Mouse (Mus musculus) forebrain, embryonic 11.5 days (tissue): ENCODE results near the gene Gm20388. TPM values are rescaled to one million over a fixed set of nuclear protein-coding genes. Genes with fewer than 3 reads are reported as not detected.
A peak's percentile ranks its signal among the peaks of the same experiment; 100 is the strongest.

Experiments
- ATAC-seq: fragments of 200-750 bp; cut with Nextera tagmentation; replicated peaks from 2 replicates; pipeline ENCODE4 v1.8.0; 2017; ENCODE audit warnings: moderate TSS enrichment; ENCODE audit not compliant: low FRiP score
- DNase-seq: peaks from one replicate; pipeline ENCODE4 v3.0.0-alpha.2; 2017; ENCODE audit warnings: low spot score
- H3K27ac ChIP-seq: fragments of 300-500 bp; sonication (generic); 2 replicates; pipeline ENCODE4 v1.5.1; 2014; ENCODE audit warnings: low read depth, low read length
- H3K27me3 ChIP-seq: fragments of 300-500 bp; sonication (generic); 2 replicates; pipeline ENCODE4 v1.6.1; 2014; ENCODE audit warnings: mild to moderate bottlenecking, low read length, mixed read lengths; ENCODE audit not compliant: control insufficient read depth, insufficient read depth
- H3K36me3 ChIP-seq: fragments of 300-500 bp; sonication (generic); 2 replicates; pipeline ENCODE4 v1.6.1; 2014; ENCODE audit warnings: mild to moderate bottlenecking, low read length, moderate library complexity, mixed read lengths; ENCODE audit not compliant: control insufficient read depth, insufficient read depth
- H3K4me1 ChIP-seq: fragments of 300-500 bp; sonication (generic); replicated peaks from 2 replicates; pipeline ENCODE4 v1.6.1; 2014; ENCODE audit warnings: low read length, mixed read lengths; ENCODE audit not compliant: control insufficient read depth, insufficient read depth
- H3K4me2 ChIP-seq: fragments of 300-500 bp; sonication (generic); 2 replicates; pipeline ENCODE4 v1.6.1; 2014; ENCODE audit warnings: low read depth, mild to moderate bottlenecking, low read length, moderate library complexity, mixed read lengths; ENCODE audit not compliant: severe bottlenecking
- H3K4me3 ChIP-seq: fragments of 300-500 bp; sonication (generic); 2 replicates; pipeline ENCODE4 v1.5.1; 2014; ENCODE audit warnings: low read depth, low read length
- H3K9ac ChIP-seq: fragments of 300-500 bp; sonication (generic); 2 replicates; pipeline ENCODE4 v1.6.1; 2014; ENCODE audit warnings: low read length
- H3K9me3 ChIP-seq: fragments of 300-500 bp; sonication (generic); 2 replicates; pipeline ENCODE4 v1.6.1; 2016; ENCODE audit warnings: low read length, mixed read lengths; ENCODE audit not compliant: control insufficient read depth
- WGBS: fragments of 180-500 bp; shearing (Covaris S2); extraction: QIAGEN DNeasy Blood & Tissue Kit; methylation state at CpG from one replicate; pipeline ENCODE4 v1.1.7; 2014; 5-methylcytosine and 5-hydroxymethylcytosine counted together
- polyA plus RNA-seq: library from polyadenylated mRNA; unstranded; fragments of >200 nt; fragmentation: Nextera tagmentation; extraction: Ambion mirVana; gene quantifications from 2 replicates; pipeline ENCODE4 v1.2.1, GENCODE M21; 2014

Gene Gm20388
- polyA plus RNA-seq, 1 experiment from 2014 or later: not detected

GRCm38 (mm10) chr8:122745750-122746275, 2835.2 kb downstream of the Gm20388 start:
- Histone ChIP-seq H3K36me3 (no peaks in the 10 kb centered on the region), H3K4me1 (peaks cover 23% of the 10 kb centered on the region), H3K9ac (peak overlapping the region; percentile 41), H3K4me3 (no peak overlapping the region), H3K27me3 (peaks cover 7% of the 10 kb centered on the region), H3K9me3 (no peaks in the 10 kb centered on the region), H3K27ac (peak overlapping the region; percentile 95), H3K4me2 (peak overlapping the region; percentile 31; the same call in 1 of the 2 replicates)
- 8% methylated on average over 16 of the region's 16 CpGs for WGBS
- ATAC-seq (peak; percentile 76), DNase-seq (peak; percentile 72)

- ATAC-seq (no peak), DNase-seq (no peak)
- Histone ChIP-seq H3K27me3 (peaks cover 7% of the 10 kb centered on the region), H3K36me3 (no peaks in the 10 kb centered on the region), H3K4me3 (no peak overlapping the region), H3K4me2 (no peak overlapping the region), H3K9ac (no peak overlapping the region), H3K4me1 (peaks cover 23% of the 10 kb centered on the region), H3K27ac (peak overlapping the region; percentile 95), H3K9me3 (no peaks in the 10 kb centered on the region)
- WGBS: 50% methylated on average over 7 of the region's 7 CpGs
Observed at GRCm38 (mm10) chr8:122746439-122746838, 2835.8 kb downstream of the Gm20388 start.

- ATAC-seq (no peak), DNase-seq (no peak)
- no peaks in the 10 kb centered on the region for H3K36me3 ChIP-seq
- H3K27ac ChIP-seq: no peak overlapping the region
- H3K27me3 ChIP-seq: peaks cover 7% of the 10 kb centered on the region
- no peak overlapping the region for H3K4me3 ChIP-seq
- WGBS: 100% methylated on average over 1 of the region's 1 CpGs
- no peak overlapping the region for H3K4me2 ChIP-seq
- peaks cover 20% of the 10 kb centered on the region for H3K4me1 ChIP-seq
- H3K9ac ChIP-seq: no peak overlapping the region
- H3K9me3 ChIP-seq: no peaks in the 10 kb centered on the region
Observed at GRCm38 (mm10) chr8:122747825-122748224, 2837.2 kb downstream of the Gm20388 start.

- no peaks in the 10 kb centered on the region for H3K9me3 ChIP-seq
- H3K4me2 ChIP-seq: no peak overlapping the region
- 65% methylated on average over 6 of the region's 6 CpGs for WGBS
- DNase-seq: no peak
- H3K27me3 ChIP-seq: peaks cover 7% of the 10 kb centered on the region
- no peak overlapping the region for H3K4me3 ChIP-seq
- no peaks in the 10 kb centered on the region for H3K36me3 ChIP-seq
- no peak for ATAC-seq
- H3K27ac ChIP-seq: no peak overlapping the region
- peaks cover 19% of the 10 kb centered on the region for H3K4me1 ChIP-seq
- no peak overlapping the region for H3K9ac ChIP-seq
Observed at GRCm38 (mm10) chr8:122749333-122749958, 2838.8 kb downstream of the Gm20388 start.

- H3K9ac ChIP-seq: no peak overlapping the region
- H3K27ac ChIP-seq: no peak overlapping the region
- H3K9me3 ChIP-seq: no peaks in the 10 kb centered on the region
- no peaks in the 10 kb centered on the region for H3K36me3 ChIP-seq
- ATAC-seq: no peak
- WGBS: 83% methylated on average over 5 of the region's 5 CpGs
- no peak for DNase-seq
- H3K4me2 ChIP-seq: no peak overlapping the region
- no peaks in the 10 kb centered on the region; the same call in none of the 2 replicates for H3K27me3 ChIP-seq
- H3K4me1 ChIP-seq: peaks cover 1% of the 10 kb centered on the region; the same call in 1 of the 2 replicates
- no peak overlapping the region for H3K4me3 ChIP-seq
Observed at GRCm38 (mm10) chr8:122751342-122751741, 2840.7 kb downstream of the Gm20388 start.

- no peak overlapping the region for H3K27ac ChIP-seq
- no peaks in the 10 kb centered on the region for H3K36me3 ChIP-seq
- no peaks in the 10 kb centered on the region; the same call in 1 of the 2 replicates for H3K4me1 ChIP-seq
- DNase-seq (no peak), ATAC-seq (no peak)
- no peak overlapping the region for H3K4me3 ChIP-seq
- H3K27me3 ChIP-seq: no peaks in the 10 kb centered on the region; the same call in none of the 2 replicates
- 90% methylated on average over 29 of the region's 29 CpGs for WGBS
- no peaks in the 10 kb centered on the region for H3K9me3 ChIP-seq
- no peak overlapping the region for H3K4me2 ChIP-seq
- H3K9ac ChIP-seq: no peak overlapping the region
Observed at GRCm38 (mm10) chr8:122752111-122752721, 2841.6 kb downstream of the Gm20388 start.

GRCm38 (mm10) chr8:122758597-122758996, 2848.0 kb downstream of the Gm20388 start:
- Histone ChIP-seq H3K27ac (no peak overlapping the region), H3K9ac (no peak overlapping the region), H3K4me2 (no peak overlapping the region), H3K4me3 (no peak overlapping the region), H3K9me3 (no peaks in the 10 kb centered on the region), H3K4me1 (no peaks in the 10 kb centered on the region), H3K27me3 (no peaks in the 10 kb centered on the region), H3K36me3 (no peaks in the 10 kb centered on the region)
- no peak for ATAC-seq
- DNase-seq: no peak

GRCm38 (mm10) chr8:122760116-122760515, 2849.5 kb downstream of the Gm20388 start:
- Histone ChIP-seq H3K4me1 (no peaks in the 10 kb centered on the region), H3K9ac (no peak overlapping the region), H3K9me3 (no peaks in the 10 kb centered on the region), H3K36me3 (no peaks in the 10 kb centered on the region), H3K27me3 (no peaks in the 10 kb centered on the region), H3K27ac (no peak overlapping the region), H3K4me3 (no peak overlapping the region), H3K4me2 (no peak overlapping the region)
- DNase-seq (no peak), ATAC-seq (no peak)
- 82% methylated on average over 7 of the region's 7 CpGs for WGBS
